Mouse (Mus musculus): Measurements from ENCODE around the gene Kctd17. TPM values are rescaled to one million over a fixed set of nuclear protein-coding genes. Genes with fewer than 3 reads are reported as not detected.

Kctd17 gene
- total RNA-seq, 2 experiments from 2014 or later: 2.0 TPM; not detected in 1

GRCm38 (mm10) chr15:78475604-78476031 lies 47.3 kb downstream of the Kctd17 start:
- ATAC-seq (replicated peaks; ENCODE audit: low FRiP score, poor library complexity, severe bottlenecking): no peak

GRCm38 (mm10) chr15:78476878-78477277 lies 48.5 kb downstream of the Kctd17 start:
- ATAC-seq (replicated peaks; ENCODE audit: low FRiP score, poor library complexity, severe bottlenecking): no peak

- ATAC-seq (replicated peaks; ENCODE audit: low FRiP score, poor library complexity, severe bottlenecking): no peak
Measured at GRCm38 (mm10) chr15:78478073-78478472, 49.7 kb downstream of the Kctd17 start.

GRCm38 (mm10) chr15:78479470-78479869 lies 51.1 kb downstream of the Kctd17 start:
- ATAC-seq (replicated peaks; ENCODE audit: low FRiP score, poor library complexity, severe bottlenecking): no peak

GRCm38 (mm10) chr15:78480111-78480510 lies 51.7 kb downstream of the Kctd17 start:
- ATAC-seq (replicated peaks; ENCODE audit: low FRiP score, poor library complexity, severe bottlenecking): no peak

GRCm38 (mm10) chr15:78480991-78481390 lies 52.6 kb downstream of the Kctd17 start:
- no peak for ATAC-seq (replicated peaks; ENCODE audit: low FRiP score, poor library complexity, severe bottlenecking)

- no peak for ATAC-seq (replicated peaks; ENCODE audit: low FRiP score, poor library complexity, severe bottlenecking)
Measured at GRCm38 (mm10) chr15:78481448-78482000, 53.2 kb downstream of the Kctd17 start.

- no peak for ATAC-seq (replicated peaks; ENCODE audit: low FRiP score, poor library complexity, severe bottlenecking)
Measured at GRCm38 (mm10) chr15:78482518-78482917, 54.2 kb downstream of the Kctd17 start.

GRCm38 (mm10) chr15:78483311-78483710 lies 54.9 kb downstream of the Kctd17 start:
- no peak for ATAC-seq (replicated peaks; ENCODE audit: low FRiP score, poor library complexity, severe bottlenecking)

- ATAC-seq (replicated peaks; ENCODE audit: low FRiP score, poor library complexity, severe bottlenecking): no peak
Measured at GRCm38 (mm10) chr15:78486564-78486963, 58.2 kb downstream of the Kctd17 start.

- no peak for ATAC-seq (replicated peaks; ENCODE audit: low FRiP score, poor library complexity, severe bottlenecking)
Measured at GRCm38 (mm10) chr15:78487066-78487465, 58.7 kb downstream of the Kctd17 start.

Other genes starting within 250 kb of the Kctd17 start
- gene Pvalb, start 222.2 kb upstream of the Kctd17 start, total RNA-seq (2015; ENCODE audit: low replicate concordance): not detected in 2 replicates
- gene Pvalb, start 222.2 kb upstream of the Kctd17 start, total RNA-seq (2017; ENCODE audit: low replicate concordance): not detected in 2 replicates
- gene Ncf4, start 183.8 kb upstream of the Kctd17 start, total RNA-seq (2015; ENCODE audit: low replicate concordance): 95.7 and 115 TPM in 2 replicates
- gene Ncf4, start 183.8 kb upstream of the Kctd17 start, total RNA-seq (2017; ENCODE audit: low replicate concordance): 33.8 and 63.7 TPM in 2 replicates
- gene Csf2rb2, start 122.8 kb upstream of the Kctd17 start, total RNA-seq (2015; ENCODE audit: low replicate concordance): 6.5 and 6.9 TPM in 2 replicates
- 0.98 and 1.4 TPM in 2 replicates for gene Csf2rb2, start 122.8 kb upstream of the Kctd17 start, total RNA-seq (2017; ENCODE audit: low replicate concordance)
- 32.8 and 34.8 TPM in 2 replicates for gene Csf2rb, start 102.8 kb upstream of the Kctd17 start, total RNA-seq (2015; ENCODE audit: low replicate concordance)
- gene Csf2rb, start 102.8 kb upstream of the Kctd17 start, total RNA-seq (2017; ENCODE audit: low replicate concordance): 11.4 and 47.2 TPM in 2 replicates
- not detected in 2 replicates for gene Tex33, start 32.7 kb upstream of the Kctd17 start, total RNA-seq (2015; ENCODE audit: low replicate concordance)
- gene Tex33, start 32.7 kb upstream of the Kctd17 start, total RNA-seq (2017; ENCODE audit: low replicate concordance): not detected in 2 replicates
- gene Tst, start 22.7 kb upstream of the Kctd17 start, total RNA-seq (2015; ENCODE audit: low replicate concordance): 5.2 and 6.0 TPM in 2 replicates
- gene Tst, start 22.7 kb upstream of the Kctd17 start, total RNA-seq (2017; ENCODE audit: low replicate concordance): 3.5 and 8.1 TPM in 2 replicates
- 7.7 and 10.4 TPM in 2 replicates for gene Mpst, start 22.1 kb upstream of the Kctd17 start, total RNA-seq (2015; ENCODE audit: low replicate concordance)
- 22.4 and 39.6 TPM in 2 replicates for gene Mpst, start 22.1 kb upstream of the Kctd17 start, total RNA-seq (2017; ENCODE audit: low replicate concordance)
- gene Tmprss6, start 40.1 kb downstream of the Kctd17 start, total RNA-seq (2015; ENCODE audit: low replicate concordance): 1.0 TPM in 1 of 2 replicates, not detected in the other
- 0.70 TPM in 1 of 2 replicates, not detected in the other for gene Tmprss6, start 40.1 kb downstream of the Kctd17 start, total RNA-seq (2017; ENCODE audit: low replicate concordance)
- 0.42 and 9.0 TPM in 2 replicates for gene Il2rb, start 66.7 kb downstream of the Kctd17 start, total RNA-seq (2015; ENCODE audit: low replicate concordance)
- gene Il2rb, start 66.7 kb downstream of the Kctd17 start, total RNA-seq (2017; ENCODE audit: low replicate concordance): 0.28 and 1.0 TPM in 2 replicates
- gene C1qtnf6, start 102.9 kb downstream of the Kctd17 start, total RNA-seq (2015; ENCODE audit: low replicate concordance): not detected in 2 replicates
- gene C1qtnf6, start 102.9 kb downstream of the Kctd17 start, total RNA-seq (2017; ENCODE audit: low replicate concordance): 0.28 and 0.43 TPM in 2 replicates
- not detected in 2 replicates for gene Sstr3, start 116.1 kb downstream of the Kctd17 start, total RNA-seq (2015; ENCODE audit: low replicate concordance)
- not detected in 2 replicates for gene Sstr3, start 116.1 kb downstream of the Kctd17 start, total RNA-seq (2017; ENCODE audit: low replicate concordance)
- gene Rac2, start 144.2 kb downstream of the Kctd17 start, total RNA-seq (2015; ENCODE audit: low replicate concordance): 142 and 153 TPM in 2 replicates
- 34.3 and 78.9 TPM in 2 replicates for gene Rac2, start 144.2 kb downstream of the Kctd17 start, total RNA-seq (2017; ENCODE audit: low replicate concordance)
- gene Cyth4, start 168.5 kb downstream of the Kctd17 start, total RNA-seq (2015; ENCODE audit: low replicate concordance): 17.1 and 19.4 TPM in 2 replicates
- 18.1 and 20.1 TPM in 2 replicates for gene Cyth4, start 168.5 kb downstream of the Kctd17 start, total RNA-seq (2017; ENCODE audit: low replicate concordance)